Mouse (Mus musculus): Measurements from ENCODE around the gene Lgi4. TPM values are rescaled to one million over a fixed set of nuclear protein-coding genes. Genes with fewer than 3 reads are reported as not detected.

Lgi4 gene
- total RNA-seq, 4 experiments from 2014 or later, result 35.0 to 50.6 (median 40.8) TPM

DNA sequence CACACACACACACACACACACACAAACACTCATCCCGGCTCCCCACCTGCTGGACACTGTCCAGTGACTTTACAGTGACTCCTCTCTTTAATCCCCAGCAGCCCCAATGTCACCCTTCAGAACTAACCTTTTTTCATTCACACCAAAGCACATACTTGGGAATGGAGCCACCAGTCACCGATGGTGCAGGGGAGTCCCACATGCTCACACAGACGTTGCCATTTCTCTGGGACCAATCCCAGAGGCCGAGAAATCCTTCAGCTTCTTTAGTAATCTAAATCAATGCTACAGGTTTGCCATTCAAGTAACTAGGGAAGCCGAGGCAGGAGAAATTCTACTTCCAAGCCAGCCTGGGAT, 15.5 kb downstream of the Lgi4 start:
- DNase-seq (ENCODE audit: low spot score in 2 of 2), result no peak

DNA sequence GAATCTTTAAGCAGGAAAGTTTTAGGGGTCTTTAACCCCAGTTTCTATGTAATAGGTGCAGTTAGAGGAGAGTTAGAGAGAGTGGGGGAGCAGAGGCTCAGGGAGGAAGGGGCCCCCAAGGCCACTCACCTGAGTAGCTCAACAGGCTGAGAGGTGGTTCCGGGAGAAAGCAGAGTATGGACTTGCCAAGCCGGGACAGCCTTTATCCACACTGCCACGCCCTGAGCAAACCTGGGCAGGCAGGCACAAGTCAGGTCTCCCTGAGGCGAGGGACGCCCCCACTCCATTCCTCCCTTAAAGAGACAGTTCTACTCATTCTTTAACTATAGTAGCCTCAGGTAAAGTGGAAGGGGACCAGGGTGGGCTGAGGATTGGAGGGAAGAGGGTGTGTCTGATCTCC, 17.4 kb downstream of the Lgi4 start, which contains the start of gene Fxyd3:
TSS of gene Fxyd3 (minus strand) at position 213 of the 400 bp plus-strand sequence.
- no peak for DNase-seq (ENCODE audit: low spot score in 2 of 2)

DNA sequence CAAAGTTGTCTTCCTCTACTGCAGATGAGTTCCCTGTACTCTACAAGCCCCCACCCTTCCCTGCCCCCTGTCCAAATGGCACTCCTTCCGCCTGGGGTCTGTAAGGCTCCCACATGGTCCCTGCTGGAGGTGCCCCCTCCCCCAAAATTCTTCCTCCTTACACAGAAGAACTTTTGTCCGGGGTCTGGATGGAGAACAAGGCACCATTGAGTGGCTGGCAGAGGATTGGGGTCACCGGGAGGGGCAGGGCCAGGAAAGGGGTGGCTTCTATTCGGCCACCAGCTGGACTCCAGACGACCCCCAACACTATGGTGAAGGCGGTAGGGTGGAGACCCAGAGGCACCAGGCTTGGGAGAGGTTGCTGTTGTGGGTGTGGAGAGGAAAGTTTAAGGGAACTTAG, 18.3 kb downstream of the Lgi4 start:
- peak in 1 of 2 experiments; percentile 71 for DNase-seq (ENCODE audit: low spot score in 2 of 2)

DNA sequence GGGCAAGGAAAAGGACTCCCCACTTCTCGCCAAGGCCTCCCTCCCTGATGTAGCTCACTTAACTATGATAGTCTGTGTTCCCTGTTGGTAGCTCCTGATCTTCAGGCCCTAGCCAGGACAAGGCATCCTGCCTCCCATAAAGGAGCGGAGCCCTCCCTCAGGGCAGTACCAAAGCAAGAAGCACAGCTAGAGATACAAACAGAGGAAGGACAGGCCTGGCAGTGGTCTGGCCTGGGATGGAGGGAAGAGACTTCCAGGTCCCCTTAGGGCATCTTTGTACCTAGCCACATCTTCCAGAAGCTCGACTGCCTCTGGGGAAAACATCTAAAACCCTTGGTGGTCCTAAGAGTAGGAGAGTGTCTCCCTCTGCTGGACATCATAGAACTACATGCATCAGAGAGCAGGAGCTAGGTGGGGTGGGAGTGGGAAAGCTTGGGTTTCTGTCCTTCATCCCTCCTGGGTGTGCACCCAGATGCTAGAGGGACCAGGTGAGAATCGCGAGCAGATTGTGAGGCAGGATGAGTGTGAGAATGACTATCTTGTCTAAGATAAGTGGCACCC, 18.8 kb downstream of the Lgi4 start:
- DNase-seq (ENCODE audit: low spot score in 2 of 2), result no peak

DNA sequence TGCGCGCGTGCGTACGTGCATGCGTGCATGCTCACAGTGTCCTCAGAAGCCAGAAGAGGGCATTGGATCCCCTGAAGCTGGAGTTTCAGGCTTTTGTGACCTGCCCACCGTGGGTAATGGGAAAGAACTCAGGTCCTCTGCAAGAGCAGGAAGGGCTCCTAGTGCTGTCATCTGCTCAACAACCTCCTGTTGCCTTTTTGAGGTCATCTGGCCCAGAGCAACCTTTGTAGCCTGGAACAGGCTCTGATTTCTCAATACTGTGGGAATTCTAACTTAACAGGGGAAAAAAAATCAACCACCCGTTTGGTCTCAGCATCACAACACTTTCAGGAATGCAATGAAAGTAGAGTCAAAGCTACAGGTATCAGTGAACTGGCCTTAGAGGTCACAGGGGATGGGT, 20.5 kb downstream of the Lgi4 start:
- DNase-seq (ENCODE audit: low spot score in 2 of 2), result no peak

DNA sequence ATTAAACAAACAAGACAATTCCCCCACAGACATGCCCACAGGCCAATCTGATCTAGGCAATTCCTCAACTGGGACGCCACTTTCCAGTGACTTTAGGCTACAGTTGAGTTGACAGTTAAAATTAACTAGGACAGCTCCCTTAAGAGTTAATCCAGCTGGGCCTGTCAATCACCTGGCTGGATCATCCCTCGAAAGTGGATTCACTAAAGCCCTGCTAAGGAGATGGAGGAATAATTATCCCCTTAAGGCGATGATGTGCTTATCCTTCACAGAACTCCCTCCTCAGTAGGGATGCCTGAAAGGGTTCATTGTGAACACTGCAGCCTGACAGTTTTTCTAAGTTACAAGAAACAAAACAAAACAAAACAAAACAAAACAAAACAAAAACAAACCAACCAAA, 21.5 kb downstream of the Lgi4 start:
- no peak for DNase-seq (ENCODE audit: low spot score in 2 of 2)

DNA sequence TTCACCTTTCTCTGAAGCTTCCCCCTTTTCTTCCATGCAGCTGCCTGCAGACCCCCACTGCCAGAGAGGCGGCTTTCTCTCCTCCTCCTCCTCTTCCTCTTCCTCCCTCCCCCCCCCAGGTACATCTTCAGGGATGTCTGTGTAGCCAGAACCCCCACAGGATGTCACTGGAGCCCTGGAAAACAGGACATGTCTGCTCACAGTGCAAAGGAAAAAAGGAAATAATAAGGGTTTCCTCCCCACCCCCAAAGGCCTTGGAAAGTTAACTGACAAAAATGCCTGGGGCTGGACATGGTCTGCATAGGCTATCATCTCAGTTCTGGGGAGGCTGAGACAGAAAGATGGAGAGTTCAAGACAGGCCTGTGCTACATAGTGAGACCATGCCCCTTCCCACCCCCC, 22.0 kb downstream of the Lgi4 start:
- DNase-seq (ENCODE audit: low spot score in 2 of 2), result no peak

DNA sequence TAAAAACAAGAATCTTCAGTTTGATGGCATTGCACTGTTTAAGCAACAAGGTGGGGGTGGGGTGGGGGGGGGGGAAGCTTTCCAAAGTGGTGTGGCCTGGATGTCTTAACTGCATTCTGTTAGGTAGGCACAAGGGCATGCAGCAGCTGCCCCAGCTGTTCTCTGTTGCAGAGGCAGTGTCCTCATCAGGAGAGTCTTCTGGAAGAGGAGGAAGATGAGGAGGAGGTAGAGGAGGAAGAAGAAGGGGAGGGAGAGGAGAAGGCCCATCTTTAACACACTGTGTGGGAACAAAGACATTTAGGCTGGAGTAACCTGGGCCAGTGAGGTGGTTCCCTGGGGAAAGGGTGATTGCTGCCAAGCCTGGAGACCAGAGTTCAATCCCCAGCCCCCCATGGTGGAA, 23.0 kb downstream of the Lgi4 start:
- DNase-seq (ENCODE audit: low spot score in 2 of 2), result no peak

DNA sequence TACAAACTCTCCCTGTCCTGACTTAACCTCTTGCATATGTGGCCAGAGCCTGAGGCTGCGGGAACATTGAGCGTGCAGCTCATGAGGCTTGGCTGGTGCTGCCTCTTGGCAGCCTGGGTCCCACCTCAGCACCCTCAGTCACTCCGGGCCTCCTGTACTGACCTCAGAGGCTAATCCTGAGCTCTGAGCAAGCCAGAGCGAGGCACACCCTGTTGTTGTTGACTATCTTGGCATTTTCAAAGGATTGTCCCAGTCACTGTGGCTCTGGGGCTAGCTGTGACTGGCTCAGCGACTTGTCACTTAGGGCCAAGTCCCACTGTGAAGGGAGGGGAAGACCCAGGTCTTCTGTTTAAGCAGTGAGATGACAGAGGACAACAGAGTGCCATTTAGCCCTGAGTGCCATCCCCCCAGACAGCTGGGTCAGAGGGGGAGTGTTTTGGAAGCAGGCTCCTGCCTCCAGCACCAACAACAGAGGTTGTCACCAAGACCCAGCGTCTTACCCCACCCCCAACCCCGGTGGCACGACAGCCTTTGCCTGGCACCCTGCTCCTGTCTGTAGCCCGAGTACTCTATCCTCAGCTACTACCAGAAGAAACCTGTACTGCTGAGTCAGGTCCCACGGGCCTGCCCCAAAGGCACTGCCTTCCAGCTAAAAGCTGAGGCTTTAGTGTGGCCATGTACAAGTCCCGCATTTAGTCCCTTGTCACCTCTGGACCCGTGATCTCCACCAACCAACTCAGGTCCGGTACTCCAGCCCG, 23.9 kb downstream of the Lgi4 start:
- DNase-seq (ENCODE audit: low spot score in 2 of 2), result peak in 1 of 2 experiments; percentile 66

DNA sequence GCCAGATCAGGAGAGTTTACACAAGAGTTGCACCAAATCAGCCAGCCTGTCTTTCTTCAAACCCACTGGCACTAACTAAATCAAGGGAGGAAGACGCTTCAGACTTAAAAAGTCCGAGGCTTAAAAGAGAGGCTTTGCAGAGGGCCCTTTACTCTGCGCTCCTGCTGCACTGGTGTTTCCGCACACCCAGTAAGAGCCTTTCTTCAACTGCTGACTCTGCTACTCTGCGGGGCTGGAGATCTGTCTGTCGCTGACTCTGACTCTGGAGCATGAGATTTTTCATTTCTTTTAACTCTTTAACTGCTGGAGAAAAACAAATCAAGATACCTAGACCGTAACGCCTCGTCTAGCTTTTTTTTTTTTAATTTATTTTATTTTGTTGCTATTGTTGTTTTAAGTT, 25.0 kb downstream of the Lgi4 start:
- DNase-seq (ENCODE audit: low spot score in 2 of 2), result no peak

DNA sequence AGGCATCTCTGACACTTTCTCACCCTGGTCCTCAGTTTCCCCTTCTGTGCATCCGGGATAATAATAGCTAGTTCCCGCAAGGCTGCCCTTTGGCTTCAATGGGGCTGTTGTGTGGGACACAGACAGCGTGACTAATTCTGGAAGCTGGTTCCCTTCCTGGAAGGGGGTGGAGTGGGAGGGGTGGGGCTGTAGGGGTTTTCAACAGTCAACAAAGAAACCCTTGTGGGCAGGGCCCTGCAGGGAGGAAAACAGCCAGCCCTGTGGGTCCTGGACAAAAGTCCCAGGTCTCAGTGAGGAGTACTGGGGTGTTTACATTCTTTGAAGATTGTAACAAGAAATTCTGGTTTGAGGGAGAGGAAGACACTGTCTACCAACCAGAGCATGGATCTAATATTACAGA, 26.0 kb downstream of the Lgi4 start:
- DNase-seq (ENCODE audit: low spot score in 2 of 2), result peak in 1 of 2 experiments; percentile 58

DNA sequence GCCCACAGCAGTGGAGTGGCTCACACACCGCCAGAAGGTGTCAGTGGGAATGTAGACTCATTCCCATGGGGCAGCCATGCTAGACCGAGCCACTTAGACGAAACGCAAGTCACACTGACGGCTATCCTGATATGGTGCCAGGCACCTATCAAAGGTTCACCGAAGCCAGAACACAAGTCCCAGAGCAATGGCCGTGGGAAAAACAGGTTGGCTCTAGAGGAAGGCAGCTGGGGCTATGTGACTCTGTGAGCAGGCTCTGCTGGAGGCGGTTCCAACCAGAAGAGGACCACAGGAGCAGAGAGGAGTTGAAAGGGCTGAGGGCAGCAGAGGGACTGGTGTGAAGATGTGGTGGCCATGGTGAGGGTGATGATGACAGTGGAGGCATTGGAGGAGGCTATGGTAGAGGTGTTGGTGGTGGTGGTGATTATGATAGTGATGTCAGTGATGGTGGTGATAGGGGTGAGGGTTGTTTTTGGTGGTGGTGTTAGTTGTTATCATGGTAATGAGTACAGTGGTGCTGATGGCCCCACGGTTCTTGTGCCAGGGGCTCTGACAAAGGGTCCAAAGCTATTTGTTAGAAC, 27.1 kb downstream of the Lgi4 start:
- no peak for DNase-seq (ENCODE audit: low spot score in 2 of 2)

DNA sequence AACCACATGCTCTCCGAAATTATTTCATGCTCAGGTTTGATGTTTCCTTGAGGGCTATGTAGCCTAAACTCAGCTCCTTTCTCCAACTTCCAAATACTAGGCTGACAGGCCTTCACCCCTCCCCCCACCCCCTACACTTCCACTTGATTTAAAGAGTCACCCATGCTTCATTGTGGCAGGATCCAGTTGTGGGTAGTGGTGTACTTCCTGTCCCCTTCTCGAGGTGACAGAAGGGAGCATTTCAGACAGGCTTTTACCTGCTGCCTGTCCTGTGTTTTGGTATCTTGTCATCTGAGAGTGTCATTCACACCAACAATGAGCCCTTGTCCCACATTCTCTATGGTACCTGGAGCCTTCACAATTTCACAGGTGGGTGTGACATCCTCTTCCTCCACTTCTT, 28.1 kb downstream of the Lgi4 start:
- no peak for DNase-seq (ENCODE audit: low spot score in 2 of 2)

DNA sequence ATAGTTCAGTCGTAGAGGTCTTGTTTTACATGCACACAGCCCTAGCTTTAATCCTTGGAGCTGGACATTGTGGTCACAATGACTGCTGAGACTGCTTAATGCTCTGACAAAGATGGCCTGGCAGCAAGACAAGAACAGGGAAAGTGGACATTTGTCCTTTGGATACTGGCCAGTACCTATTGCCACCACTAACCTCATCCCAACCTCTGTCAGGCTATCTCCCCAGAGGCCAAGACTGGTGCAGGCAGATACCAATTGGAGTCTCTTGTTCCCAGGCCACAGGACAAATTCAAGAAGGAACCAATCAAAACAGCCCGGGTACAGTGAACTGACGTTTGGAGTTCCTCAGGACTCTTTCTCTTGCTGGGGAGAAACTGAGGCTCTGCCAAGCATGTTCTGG, 29.1 kb downstream of the Lgi4 start:
- no peak for DNase-seq (ENCODE audit: low spot score in 2 of 2)

DNA sequence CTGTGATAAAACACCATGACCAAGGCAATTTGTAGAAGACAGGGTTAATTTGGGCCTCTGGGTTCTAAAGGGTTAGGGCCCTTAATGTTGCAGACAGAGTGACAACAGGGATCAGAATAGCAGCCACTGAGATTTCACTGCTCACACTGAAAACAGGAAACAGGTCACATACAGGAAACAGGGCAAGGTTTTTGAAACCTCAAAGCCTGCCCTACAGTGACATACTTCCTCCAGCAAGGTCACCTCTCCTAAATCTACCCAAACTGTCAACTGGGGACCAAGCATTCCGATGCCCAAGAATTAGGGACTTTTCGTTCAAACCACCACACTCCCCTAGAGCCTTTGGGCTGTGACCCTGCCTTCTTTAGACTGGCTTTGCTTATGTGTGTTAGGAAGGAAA, 30.6 kb downstream of the Lgi4 start:
- no peak for DNase-seq (ENCODE audit: low spot score in 2 of 2)

DNA sequence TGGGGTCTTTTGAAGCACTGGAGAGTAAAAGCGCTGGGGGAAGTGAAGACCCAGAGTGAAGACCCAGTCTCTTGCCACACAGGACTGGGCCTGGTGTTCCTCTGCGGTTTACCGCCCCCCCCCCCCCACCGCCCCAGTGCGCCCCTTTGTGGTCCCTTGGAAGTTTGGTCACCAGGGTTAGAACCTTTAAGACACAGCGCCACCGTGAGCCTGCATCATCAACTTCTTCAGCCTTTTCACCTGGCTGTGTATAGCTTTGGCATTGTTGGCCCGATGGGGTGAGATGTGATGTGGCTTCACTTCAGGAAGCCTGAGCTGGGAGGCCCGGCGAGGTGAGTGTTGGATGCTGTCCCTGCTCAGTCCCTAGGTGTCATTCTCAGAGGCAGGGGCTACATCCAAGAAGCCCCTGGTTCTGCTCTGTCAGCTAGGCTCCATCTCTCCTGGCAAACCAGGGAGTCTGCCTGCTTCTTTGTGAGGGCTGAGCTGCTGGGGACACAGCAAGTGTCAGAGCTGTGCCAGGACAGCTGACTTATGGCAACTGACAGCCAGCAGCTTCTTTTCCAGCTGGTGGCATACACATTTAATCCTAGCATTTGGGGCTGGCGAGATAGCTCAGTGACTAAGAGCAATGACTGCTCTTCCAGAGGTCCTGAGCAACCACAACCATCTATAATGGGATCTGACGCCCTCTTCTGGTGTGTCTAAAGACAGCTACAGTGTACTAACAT, 35.8 kb downstream of the Lgi4 start:
- DNase-seq (ENCODE audit: low spot score in 2 of 2), result no peak

DNA sequence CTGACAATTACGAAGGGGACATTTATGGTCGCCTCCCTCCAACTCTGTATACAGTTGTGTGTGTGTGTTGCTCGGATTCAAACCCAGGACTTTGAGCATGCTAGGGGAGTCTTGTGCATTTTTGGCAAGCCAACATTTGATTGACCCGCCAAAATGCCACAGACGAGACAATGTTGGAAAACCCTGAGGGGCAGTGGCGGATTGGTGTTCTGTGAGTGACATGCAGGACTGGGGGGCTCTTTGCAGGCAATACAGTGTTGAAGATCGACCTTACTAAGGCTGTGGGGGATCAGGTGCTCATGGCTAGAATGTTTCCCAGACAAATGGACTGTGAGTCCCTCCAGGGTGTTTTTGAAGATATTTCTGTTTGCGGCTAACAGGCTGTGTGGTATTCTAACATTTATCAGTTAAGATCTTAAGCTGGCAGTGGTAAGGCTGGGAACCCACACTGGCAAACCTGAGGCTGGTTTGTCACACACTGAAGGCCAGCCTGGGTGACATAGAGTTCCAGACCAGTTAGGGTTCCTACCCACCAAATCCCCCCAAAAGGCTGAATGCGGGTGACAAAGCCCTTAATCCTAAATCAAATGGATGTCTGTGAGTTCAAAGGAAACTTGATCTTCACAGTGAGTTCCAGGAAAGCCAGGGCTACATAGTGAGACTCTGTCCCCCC, 37.9 kb downstream of the Lgi4 start:
- no peak for DNase-seq (ENCODE audit: low spot score in 2 of 2)

DNA sequence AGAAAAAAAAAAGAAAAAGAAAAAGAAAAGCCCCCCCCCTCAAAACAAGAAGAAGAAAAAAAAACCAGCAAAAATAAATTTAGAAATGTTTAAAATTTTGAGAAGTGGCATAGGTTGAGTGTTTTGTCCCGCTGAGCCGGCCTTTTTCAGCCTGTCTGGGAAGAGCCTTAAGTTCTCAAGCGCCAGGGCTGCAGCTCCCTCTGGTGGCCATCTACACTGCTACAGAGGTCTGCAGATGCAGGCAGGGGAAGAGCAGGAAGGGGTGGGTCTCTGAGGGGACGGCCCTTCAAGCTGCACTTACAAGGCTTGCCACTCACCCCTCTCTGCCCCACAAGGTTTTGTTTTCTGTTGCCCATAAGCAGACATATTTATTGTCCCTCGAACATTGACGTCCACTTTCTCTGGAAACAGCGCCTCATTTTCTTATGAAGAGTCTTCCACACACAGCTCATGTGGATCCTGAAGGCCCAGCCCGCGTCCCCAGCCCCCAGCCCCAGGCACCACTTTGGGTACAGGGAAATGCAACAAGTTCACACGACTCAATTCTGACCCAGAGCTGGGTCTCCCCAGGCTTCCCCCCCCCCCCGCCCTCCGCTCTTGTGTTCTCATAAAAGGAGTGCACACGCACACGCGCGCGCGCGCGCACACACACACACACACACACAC, 38.6 kb downstream of the Lgi4 start:
- DNase-seq (ENCODE audit: low spot score in 2 of 2), result peak; percentile 78 to 79

DNA sequence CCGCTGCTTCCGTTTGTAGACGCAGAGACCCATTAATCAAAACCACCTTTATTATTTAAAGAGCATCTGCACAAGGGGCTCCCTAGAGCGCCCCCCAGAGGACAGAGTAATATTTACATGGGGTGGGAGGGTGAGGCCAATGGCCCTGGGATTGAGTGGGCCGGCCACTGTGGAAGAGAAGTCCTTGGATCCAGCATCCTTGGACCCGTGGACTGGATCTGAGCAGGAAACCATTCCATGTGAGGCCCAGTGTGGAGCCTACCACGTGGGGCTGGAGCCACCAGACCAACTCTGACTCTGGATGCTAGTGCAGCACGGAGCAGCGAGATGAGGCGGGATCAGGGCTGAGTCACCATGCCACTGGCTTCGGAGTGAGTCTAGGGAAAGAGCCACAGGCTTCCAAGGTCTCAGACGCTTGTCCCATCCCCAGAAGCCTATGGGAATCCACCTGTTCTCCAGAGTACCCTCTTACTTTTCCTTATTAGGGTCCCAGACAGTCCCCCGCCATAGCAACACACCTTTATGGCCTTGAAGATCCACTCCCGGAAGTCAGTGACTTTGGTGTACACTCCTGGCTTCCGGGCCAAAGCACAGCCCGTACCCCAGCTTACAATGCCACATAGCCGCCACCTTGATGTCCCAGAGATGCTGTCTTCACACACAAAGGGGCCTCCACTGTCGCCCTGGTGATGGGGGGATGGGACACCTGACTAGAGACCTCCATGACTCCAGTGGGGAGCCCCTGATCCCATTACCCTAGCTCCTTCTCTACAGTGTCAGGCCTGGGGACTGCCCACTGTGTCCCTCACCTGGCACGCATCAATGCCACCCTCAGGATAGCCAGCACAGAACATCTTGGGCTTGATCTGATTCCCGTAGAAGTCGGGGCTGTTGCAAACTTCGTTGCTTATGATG, 39.8 kb downstream of the Lgi4 start:
- DNase-seq (ENCODE audit: low spot score in 2 of 2), result no peak

DNA sequence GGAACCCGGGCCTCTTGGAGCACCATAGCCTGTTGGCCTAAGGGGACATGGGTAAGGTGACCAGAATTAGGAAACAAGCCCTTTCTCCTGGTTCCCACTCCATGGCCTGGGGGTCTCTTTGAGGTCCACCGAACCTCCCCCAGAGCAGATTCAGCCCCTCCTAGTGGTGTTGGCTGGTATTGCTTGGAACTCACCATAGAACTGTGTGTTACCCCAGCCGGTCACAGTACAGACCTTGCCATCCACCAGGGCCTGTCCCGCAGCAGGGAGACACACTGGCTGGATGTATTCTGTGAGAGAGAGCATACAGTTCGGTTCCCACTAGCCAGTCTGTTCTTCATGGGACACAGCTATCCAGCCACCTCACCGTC, 40.5 kb downstream of the Lgi4 start:
- DNase-seq (ENCODE audit: low spot score in 2 of 2), result no peak

All from left cerebral cortex, adult 8-10 months (tissue).